Mouse (Mus musculus): ENCODE measurements around the gene Myt1l. TPM values are rescaled to one million over a fixed set of nuclear protein-coding genes. Genes with fewer than 3 reads are reported as not detected.

The Myt1l gene
- polyA plus RNA-seq, 1 experiment from 2014 or later = 66.5 TPM

- no peaks in the 10 kb centered on the region for H3K9me3 ChIP-seq
- H3K36me3 ChIP-seq = no peaks in the 10 kb centered on the region; the same call in 1 of the 2 replicates
- no peaks in the 10 kb centered on the region for H3K4me1 ChIP-seq
- no peak overlapping the region for H3K4me2 ChIP-seq (replicated peaks)
- no peak overlapping the region for H3K27ac ChIP-seq
- 90% methylated on average over 5 of the region's 5 CpGs for WGBS
- ATAC-seq (ENCODE audit: low FRiP score, low read depth) = no peak
- H3K4me3 ChIP-seq = no peak overlapping the region
- no peaks in the 10 kb centered on the region for H3K27me3 ChIP-seq (replicated peaks)
- H3K9ac ChIP-seq = no peak overlapping the region
Measured at GRCm38 (mm10) chr12:29571613-29572012, 43.4 kb downstream of the Myt1l start.

GRCm38 (mm10) chr12:29593787-29594186 is 65.6 kb downstream of the Myt1l start:
- ATAC-seq (ENCODE audit: low FRiP score, low read depth) = no peak
- 94% methylated on average over 1 of the region's 1 CpGs for WGBS
- no peak overlapping the region for H3K4me3 ChIP-seq
- peaks cover 18% of the 10 kb centered on the region; the same call in 1 of the 2 replicates for H3K36me3 ChIP-seq
- no peak overlapping the region for H3K4me2 ChIP-seq (replicated peaks)
- H3K4me1 ChIP-seq = no peaks in the 10 kb centered on the region
- H3K27me3 ChIP-seq (replicated peaks) = no peaks in the 10 kb centered on the region
- H3K9ac ChIP-seq = no peak overlapping the region
- no peak overlapping the region for H3K27ac ChIP-seq
- peaks cover 17% of the 10 kb centered on the region for H3K9me3 ChIP-seq

DNA sequence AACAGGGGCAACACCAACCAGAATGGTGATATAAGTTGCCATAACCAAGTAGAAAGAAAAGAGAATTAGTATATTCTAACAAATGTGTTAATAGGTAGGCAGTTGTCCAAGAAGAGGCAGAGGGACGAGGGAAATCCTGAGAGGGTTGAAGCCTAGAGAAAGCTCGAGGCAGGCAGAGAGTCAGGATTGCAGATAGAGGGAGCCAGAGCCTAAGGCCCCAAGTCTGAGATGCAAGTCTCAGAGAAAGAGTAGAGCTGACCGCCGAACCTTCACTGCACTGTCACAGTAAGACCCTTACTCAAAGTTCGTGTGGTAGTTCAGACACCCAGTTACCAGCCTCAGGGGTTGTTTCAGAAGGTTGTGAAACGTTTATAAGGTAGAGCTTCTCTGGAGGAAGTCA is 71.7 kb downstream of the Myt1l start:
- 64% methylated on average over 6 of the region's 6 CpGs for WGBS
- Histone ChIP-seq H3K36me3 (no peaks in the 10 kb centered on the region), H3K4me2 (replicated peaks) (no peak overlapping the region)

DNA sequence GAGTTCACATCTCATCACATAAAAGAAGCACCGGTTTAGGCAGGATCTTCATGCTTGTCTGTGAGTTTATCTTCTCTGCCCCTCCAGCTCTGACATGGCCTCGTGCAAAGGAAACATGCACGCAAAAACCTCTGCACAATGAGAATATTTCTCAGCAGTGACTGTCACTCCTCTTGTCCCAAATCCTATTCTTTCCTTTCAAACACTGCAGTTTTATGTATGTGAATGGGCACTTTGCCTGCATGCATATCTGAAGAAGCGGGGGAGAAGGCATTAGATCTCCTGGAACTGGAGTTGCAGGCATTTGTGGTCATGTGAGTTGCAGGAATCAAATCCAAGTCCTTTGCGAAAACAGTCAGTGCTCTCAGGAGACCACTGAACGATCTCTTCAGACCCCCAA is 73.0 kb downstream of the Myt1l start:
- no peak for ATAC-seq (ENCODE audit: low FRiP score, low read depth)
- no peaks in the 10 kb centered on the region for H3K36me3 ChIP-seq
- H3K27me3 ChIP-seq (replicated peaks) = no peaks in the 10 kb centered on the region
- WGBS = 69% methylated on average over 6 of the region's 6 CpGs
- H3K4me1 ChIP-seq = 0 out of 2 replicates have a peak, but pooled peaks cover 3% of the 10 kb centered on the region
- no peak overlapping the region for H3K4me3 ChIP-seq
- no peaks in the 10 kb centered on the region for H3K9me3 ChIP-seq
- no peak overlapping the region for H3K27ac ChIP-seq
- H3K4me2 ChIP-seq (replicated peaks) = no peak overlapping the region
- H3K9ac ChIP-seq = no peak overlapping the region

More for the DNA sequence above, 71.7 kb downstream of the Myt1l start:
- Histone ChIP-seq H3K4me1 (0 out of 2 replicates have a peak, but pooled peaks cover 3% of the 10 kb centered on the region), H3K9ac (no peak overlapping the region), H3K4me3 (no peak overlapping the region), H3K9me3 (no peaks in the 10 kb centered on the region), H3K27me3 (replicated peaks) (no peaks in the 10 kb centered on the region), H3K27ac (no peak overlapping the region)
- ATAC-seq (ENCODE audit: low FRiP score, low read depth) = no peak

DNA sequence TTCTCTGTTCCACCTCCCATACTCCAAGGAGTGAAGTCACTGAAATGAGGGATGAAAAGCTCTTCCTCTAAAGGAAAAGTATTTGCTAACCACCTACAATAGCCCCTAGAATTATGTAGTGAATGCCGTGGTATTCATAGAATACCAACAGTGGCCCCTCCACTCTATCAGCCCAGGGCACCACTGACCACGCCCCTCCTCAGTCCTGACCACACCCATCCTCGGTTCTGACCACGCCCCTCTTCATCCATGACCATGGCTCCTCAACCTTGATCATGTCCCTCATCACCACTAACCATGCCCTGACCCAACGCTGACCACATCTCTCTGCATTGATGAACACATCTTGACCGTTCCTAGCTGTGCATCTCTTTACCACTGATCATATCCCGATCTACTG is 76.5 kb downstream of the Myt1l start:
- Histone ChIP-seq H3K4me2 (replicated peaks) (no peak overlapping the region), H3K27me3 (replicated peaks) (no peaks in the 10 kb centered on the region), H3K4me3 (no peak overlapping the region), H3K9ac (no peak overlapping the region), H3K36me3 (no peaks in the 10 kb centered on the region), H3K9me3 (no peaks in the 10 kb centered on the region), H3K4me1 (0 out of 2 replicates have a peak, but pooled peaks cover 3% of the 10 kb centered on the region), H3K27ac (no peak overlapping the region)
- no peak for ATAC-seq (ENCODE audit: low FRiP score, low read depth)
- 92% methylated on average over 7 of the region's 7 CpGs for WGBS

GRCm38 (mm10) chr12:29605124-29605523 is 76.9 kb downstream of the Myt1l start:
- Histone ChIP-seq H3K36me3 (no peaks in the 10 kb centered on the region), H3K27me3 (replicated peaks) (no peaks in the 10 kb centered on the region), H3K9me3 (no peaks in the 10 kb centered on the region), H3K4me2 (replicated peaks) (no peak overlapping the region), H3K9ac (no peak overlapping the region), H3K27ac (no peak overlapping the region), H3K4me3 (no peak overlapping the region), H3K4me1 (0 out of 2 replicates have a peak, but pooled peaks cover 3% of the 10 kb centered on the region)
- WGBS = 94% methylated on average over 5 of the region's 5 CpGs
- ATAC-seq (ENCODE audit: low FRiP score, low read depth) = no peak

DNA sequence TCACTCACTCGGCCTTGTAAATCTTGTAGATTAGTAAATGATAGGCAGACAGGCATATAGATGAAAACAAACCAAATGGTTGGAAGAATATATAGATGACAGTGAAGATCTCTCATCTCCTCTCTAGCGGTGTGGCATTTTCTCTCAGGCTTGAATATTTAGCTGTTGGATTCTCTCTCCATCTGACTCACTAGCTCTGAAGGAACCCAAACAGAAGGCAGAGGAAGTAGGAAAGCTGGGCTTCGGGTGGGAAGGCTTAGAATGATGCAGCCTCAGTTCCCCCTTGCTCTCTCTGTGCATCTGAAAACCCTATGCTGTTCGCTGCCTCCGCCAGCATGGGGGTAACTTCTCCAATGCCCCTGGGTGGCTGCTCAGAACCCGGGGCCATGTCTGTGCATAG is 78.0 kb downstream of the Myt1l start:
- Histone ChIP-seq H3K4me3 (no peak overlapping the region), H3K27me3 (replicated peaks) (no peaks in the 10 kb centered on the region), H3K27ac (no peak overlapping the region), H3K4me2 (replicated peaks) (no peak overlapping the region), H3K9me3 (no peaks in the 10 kb centered on the region), H3K9ac (no peak overlapping the region), H3K36me3 (no peaks in the 10 kb centered on the region), H3K4me1 (no peaks in the 10 kb centered on the region)
- no peak for ATAC-seq (ENCODE audit: low FRiP score, low read depth)
- WGBS = 84% methylated on average over 6 of the region's 6 CpGs

- no peaks in the 10 kb centered on the region for H3K36me3 ChIP-seq
- no peaks in the 10 kb centered on the region for H3K27me3 ChIP-seq (replicated peaks)
- no peak overlapping the region for H3K4me3 ChIP-seq
- H3K9me3 ChIP-seq = no peaks in the 10 kb centered on the region
- ATAC-seq (ENCODE audit: low FRiP score, low read depth) = no peak
- H3K9ac ChIP-seq = no peak overlapping the region
- H3K4me2 ChIP-seq (replicated peaks) = no peak overlapping the region
- H3K4me1 ChIP-seq = no peaks in the 10 kb centered on the region
- H3K27ac ChIP-seq = no peak overlapping the region
Measured at GRCm38 (mm10) chr12:29617746-29618145, 89.6 kb downstream of the Myt1l start.

GRCm38 (mm10) chr12:29621530-29621929 is 93.3 kb downstream of the Myt1l start:
- no peak overlapping the region for H3K4me2 ChIP-seq (replicated peaks)
- no peak overlapping the region for H3K27ac ChIP-seq
- no peak overlapping the region for H3K9ac ChIP-seq
- 70% methylated on average over 5 of the region's 5 CpGs for WGBS
- ATAC-seq (ENCODE audit: low FRiP score, low read depth) = no peak
- H3K4me1 ChIP-seq = no peaks in the 10 kb centered on the region
- no peak overlapping the region for H3K4me3 ChIP-seq
- no peaks in the 10 kb centered on the region for H3K9me3 ChIP-seq
- no peaks in the 10 kb centered on the region for H3K27me3 ChIP-seq (replicated peaks)
- H3K36me3 ChIP-seq = no peaks in the 10 kb centered on the region

- H3K9ac ChIP-seq = no peak overlapping the region
- H3K4me1 ChIP-seq = peaks cover 10% of the 10 kb centered on the region; the same call in 1 of the 2 replicates
- no peaks in the 10 kb centered on the region for H3K9me3 ChIP-seq
- H3K4me2 ChIP-seq (replicated peaks) = no peak overlapping the region
- no peaks in the 10 kb centered on the region for H3K27me3 ChIP-seq (replicated peaks)
- ATAC-seq (ENCODE audit: low FRiP score, low read depth) = no peak
- no peak overlapping the region for H3K4me3 ChIP-seq
- 68% methylated on average over 15 of the region's 15 CpGs for WGBS
- no peaks in the 10 kb centered on the region for H3K36me3 ChIP-seq
- no peak overlapping the region for H3K27ac ChIP-seq
Measured at GRCm38 (mm10) chr12:29627956-29628750, 100.0 kb downstream of the Myt1l start.

DNA sequence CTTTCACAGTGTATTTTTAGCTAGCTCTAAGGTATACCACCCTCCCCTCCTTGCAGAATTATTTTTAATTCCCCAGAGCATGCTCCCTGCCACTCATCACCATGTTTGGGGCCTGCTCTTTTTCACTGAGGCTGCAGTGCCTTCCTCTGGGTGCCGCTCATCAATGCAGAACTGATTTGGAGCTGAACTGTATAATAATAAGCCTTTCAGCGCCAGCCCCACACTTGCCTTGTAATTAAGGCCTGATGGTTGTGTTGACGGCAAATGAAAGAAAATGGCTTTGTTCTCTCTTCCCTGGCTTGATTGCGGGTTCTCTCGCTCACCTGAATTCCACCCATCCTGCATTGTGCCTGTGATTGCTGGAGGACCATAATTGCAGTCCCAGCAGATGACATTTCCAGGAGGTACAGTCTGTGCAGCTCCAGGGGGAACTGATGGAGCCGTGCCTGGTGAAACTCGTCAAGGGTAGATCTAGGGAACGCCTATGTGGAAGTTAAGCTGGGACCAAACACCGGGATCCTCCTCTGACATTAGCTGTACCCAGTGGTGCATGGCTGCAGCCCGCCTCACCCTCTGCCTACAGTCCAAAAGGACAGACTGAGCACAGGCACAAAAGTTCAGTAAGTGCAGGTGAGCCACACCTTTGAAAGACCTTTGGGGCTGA is 101.8 kb downstream of the Myt1l start:
- Histone ChIP-seq H3K27me3 (replicated peaks) (no peaks in the 10 kb centered on the region), H3K27ac (peak overlapping the region; percentile 39; the same call in 1 of the 2 replicates), H3K4me3 (no peak overlapping the region), H3K36me3 (no peaks in the 10 kb centered on the region), H3K9ac (no peak overlapping the region), H3K9me3 (no peaks in the 10 kb centered on the region), H3K4me1 (peaks cover 10% of the 10 kb centered on the region; the same call in 1 of the 2 replicates), H3K4me2 (replicated peaks) (no peak overlapping the region)
- 55% methylated on average over 10 of the region's 10 CpGs for WGBS
- ATAC-seq (ENCODE audit: low FRiP score, low read depth) = no peak

DNA sequence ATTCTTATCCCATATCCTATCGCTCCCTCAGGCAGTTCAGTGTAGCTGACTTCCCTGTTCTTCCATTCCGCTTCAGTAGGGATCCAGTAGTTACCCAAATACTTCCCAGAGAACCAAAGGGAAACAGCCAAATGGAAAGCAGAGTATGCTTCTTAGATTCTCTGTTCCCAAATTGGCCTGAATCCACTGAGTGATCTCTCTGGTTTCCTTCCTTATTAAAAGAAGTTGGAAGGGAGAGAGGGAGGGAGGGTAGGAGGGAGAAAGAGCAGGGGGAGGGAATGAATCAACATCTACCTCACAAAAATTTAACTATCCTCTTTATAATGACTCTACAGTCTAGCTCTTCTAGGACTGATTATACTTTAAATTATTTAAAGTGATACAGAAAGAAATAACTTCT is 106.3 kb downstream of the Myt1l start:
- Histone ChIP-seq H3K9me3 (no peaks in the 10 kb centered on the region), H3K9ac (no peak overlapping the region), H3K4me1 (peaks cover 6% of the 10 kb centered on the region; the same call in 1 of the 2 replicates), H3K4me2 (replicated peaks) (no peak overlapping the region), H3K27ac (no peak overlapping the region), H3K36me3 (no peaks in the 10 kb centered on the region), H3K4me3 (no peak overlapping the region), H3K27me3 (replicated peaks) (no peaks in the 10 kb centered on the region)
- ATAC-seq (ENCODE audit: low FRiP score, low read depth) = no peak
- WGBS = 95% methylated on average over 2 of the region's 2 CpGs
